29 mouse cellular contexts compared by ENCODE assay signal in genomic region chr9:44562936-44563335, GRCm38 (mm10). TPM values are rescaled to one million over a fixed set of nuclear protein-coding genes. Genes with fewer than 3 reads are reported as not detected.
DNase-seq lines count a peak whose midpoint lies in the region; ATAC-seq and TF ChIP-seq lines count a peak whose summit lies in the region.
"Had no signal": no experiment of that assay in that cellular context is flagged by ENCODE, and none has a peak within 500 bp of the region (broad histone marks: within the 10 kb centered on the region; RNA-seq: fewer than 3 reads in every experiment).

No protein-coding gene starts in this region.

- no peak overlapping the region for H3K27ac ChIP-seq in testis, adult 2 months (ENCODE audit: control insufficient read depth, insufficient read depth, low read depth, low read length)
- H3K27ac ChIP-seq in ES-E14 (ENCODE audit: insufficient read depth, low read depth, low read length, poor library complexity, severe bottlenecking) = no peak overlapping the region
- H3K27ac ChIP-seq in hindbrain, embryonic 12.5 days = no peak overlapping the region
- H3K27ac ChIP-seq: embryonic facial prominence, embryonic 12.5 days; heart, adult 2 months; heart, embryonic 13.5 days; hindbrain, embryonic 14.5 days; limb, embryonic 10.5 days; lung, embryonic 15.5 days; macrophage; midbrain, embryonic 10.5 days; stomach, postnatal 0 days had no signal

- WGBS in hindbrain, embryonic 12.5 days = 49% methylated on average over 12 of the region's 12 CpGs

- H3K9me3 ChIP-seq in ES-E14 (ENCODE audit: control insufficient read depth, insufficient read depth, low read depth, low read length) = no peaks in the 10 kb centered on the region
- H3K9me3 ChIP-seq in hindbrain, embryonic 12.5 days (replicated peaks) = no peaks in the 10 kb centered on the region
- H3K9me3 ChIP-seq: embryonic facial prominence, embryonic 12.5 days; heart, embryonic 13.5 days; limb, embryonic 10.5 days; lung, embryonic 15.5 days; midbrain, embryonic 10.5 days had no signal

- no peak for TF ChIP-seq POLR2A in testis, adult 2 months (IDR thresholded peaks at IDR 0.05; ENCODE audit: control insufficient read depth, low read depth, low read length)

- TF ChIP-seq CTCF in testis, adult 2 months (IDR thresholded peaks at IDR 0.05; ENCODE audit: control insufficient read depth, insufficient read depth, insufficient replicate concordance, low read depth, low read length) = no peak

- no peak overlapping the region for H3K4me2 ChIP-seq in hindbrain, embryonic 12.5 days (replicated peaks)
- H3K4me2 ChIP-seq: embryonic facial prominence, embryonic 12.5 days; heart, embryonic 13.5 days; hindbrain, embryonic 14.5 days; lung, embryonic 15.5 days had no signal

- DNase-seq in testis, postnatal 14 days (ENCODE audit: low spot score) = no peak
- no peak for DNase-seq in ES-E14 (ENCODE audit: low read depth, low spot score)
- DNase-seq in yolk sac, embryonic 10.5 days (ENCODE audit: low spot score) = peak; percentile 28
- no peak for DNase-seq in layer of hippocampus, adult 9-11 months
- DNase-seq in urinary bladder, postnatal 36 days (ENCODE audit: low spot score in 2 of 2) = no peak
- DNase-seq: adrenal gland, adult 8-10 months; cerebellum, adult 2 months; cerebellum, postnatal 25 days; forebrain, postnatal 0 days; gastrocnemius, postnatal 36 days; heart, adult 2 months; kidney, adult 9 months; kidney, postnatal 25 days; right cerebral cortex, postnatal 14 days had no signal

- no peak overlapping the region for H3K9ac ChIP-seq in ES-E14 (ENCODE audit: insufficient read depth, low read depth, low read length, poor library complexity, severe bottlenecking)
- no peak overlapping the region for H3K9ac ChIP-seq in hindbrain, embryonic 12.5 days
- H3K9ac ChIP-seq: embryonic facial prominence, embryonic 12.5 days; forebrain, postnatal 0 days; heart, embryonic 13.5 days; hindbrain, embryonic 14.5 days; lung, embryonic 15.5 days had no signal

- peaks cover 6% of the 10 kb centered on the region for H3K4me1 ChIP-seq in testis, adult 2 months (ENCODE audit: control insufficient read depth, insufficient read depth, low read length)
- H3K4me1 ChIP-seq in ES-E14 (ENCODE audit: control insufficient read depth in 2 of 2, insufficient read depth in 2 of 2, low read length in 2 of 2, poor library complexity in 1 of 2) = peaks cover 3 to 12% of the 10 kb centered on the region in 2 experiments; a peak in 2 of 4 replicates
- H3K4me1 ChIP-seq in hindbrain, embryonic 12.5 days = 0 out of 2 replicates have a peak, but pooled peaks cover 2% of the 10 kb centered on the region
- H3K4me1 ChIP-seq: embryonic facial prominence, embryonic 12.5 days; limb, embryonic 10.5 days; lung, embryonic 15.5 days had no signal

- H3K27me3 ChIP-seq in testis, adult 2 months (ENCODE audit: control insufficient read depth, insufficient read depth, low read length) = no peaks in the 10 kb centered on the region
- no peaks in the 10 kb centered on the region for H3K27me3 ChIP-seq in hindbrain, embryonic 12.5 days
- H3K27me3 ChIP-seq: embryonic facial prominence, embryonic 12.5 days; heart, embryonic 13.5 days; lung, embryonic 15.5 days had no signal

- H3K4me3 ChIP-seq in testis, adult 2 months (ENCODE audit: control insufficient read depth, low read depth, low read length) = peak overlapping the region; percentile 11; the same call in 1 of the 2 replicates
- no peak overlapping the region for H3K4me3 ChIP-seq in ES-E14 (ENCODE audit: insufficient read depth in 1 of 2, low read depth in 1 of 2, low read length in 2 of 2, poor library complexity in 1 of 2, severe bottlenecking in 1 of 2)
- H3K4me3 ChIP-seq in hindbrain, embryonic 12.5 days = no peak overlapping the region
- H3K4me3 ChIP-seq: embryonic facial prominence, embryonic 12.5 days; heart, adult 2 months; heart, embryonic 13.5 days; limb, embryonic 10.5 days; lung, embryonic 15.5 days; midbrain, embryonic 10.5 days had no signal

- in situ Hi-C loops in ES-E14 (cut with MboI; ENCODE audit: low sequenced_read_pairs in 2 of 2, unreplicated experiment in 2 of 2) = no loop called here

- H3K36me3 ChIP-seq in testis, adult 2 months (ENCODE audit: control insufficient read depth, insufficient read depth, low read length) = no peaks in the 10 kb centered on the region
- no peaks in the 10 kb centered on the region for H3K36me3 ChIP-seq in ES-E14 (ENCODE audit: control insufficient read depth, insufficient read depth, low read length, poor library complexity, severe bottlenecking)
- H3K36me3 ChIP-seq in hindbrain, embryonic 12.5 days = no peaks in the 10 kb centered on the region
- H3K36me3 ChIP-seq: embryonic facial prominence, embryonic 12.5 days; heart, embryonic 13.5 days; limb, embryonic 10.5 days; lung, embryonic 15.5 days; midbrain, embryonic 10.5 days had no signal

- peak; percentile 39 for ATAC-seq in inflammation-experienced regulatory T-cells, adult 6 months
- no peak for ATAC-seq in hindbrain, embryonic 12.5 days (ENCODE audit: low FRiP score)
- ATAC-seq: activated CD4-positive, CD25-positive, alpha-beta regulatory T cell, adult 4 months; forebrain, postnatal 0 days; intestine, embryonic 16.5 days had no signal

TF ChIP-seq in ES-E14, 5 proteins besides CTCF, POLR2A, EP300 and RAD21:
- TF ChIP-seq ZC3H11A (IDR thresholded peaks at IDR 0.05; ENCODE audit: borderline replicate concordance, low read depth, low read length) = no peak
- no peak for TF ChIP-seq ZNF384 (IDR thresholded peaks at IDR 0.05; ENCODE audit: low read depth, low read length)
- TF ChIP-seq HCFC1 (IDR thresholded peaks at IDR 0.05; ENCODE audit: borderline replicate concordance, insufficient read depth, low read length) = no peak
- no peak for TF ChIP-seq CHD2 (IDR thresholded peaks at IDR 0.05; ENCODE audit: low read depth, low read length)
- TF ChIP-seq MAFK (IDR thresholded peaks at IDR 0.05; ENCODE audit: insufficient read depth, low read depth, low read length) = 0 out of 2 replicates have a peak, but pooled peaks have one; percentile 47

RNA-seq across cellular contexts. Expression of gene Cxcr5, which starts 1.3 kb away (rescaled TPM):
- 8.6 and 11.2 TPM in 2 replicates for polyA plus RNA-seq in testis, adult 2 months (2012; rRNA removed)
- total RNA-seq in ES-E14 (2012; rRNA removed) = 0.21 and 0.31 TPM in 2 replicates
- polyA plus RNA-seq in inflammation-experienced regulatory T-cells, adult 6 months (2017; shearing (Covaris generic)) = 100 to 1,000 TPM in 2 of 3 experiments, 10 to 100 TPM in 1; 62.4 to 131 (median 115) TPM
- polyA plus RNA-seq in hindbrain, embryonic 12.5 days (2016; fragmentation: Nextera tagmentation; extraction: Ambion mirVana) = not detected in 2 replicates
- total RNA-seq: forebrain, postnatal 0 days; gastrocnemius, postnatal 36 days; left cerebral cortex, adult 18-20 months; midbrain, postnatal 0 days had no signal
- polyA plus RNA-seq: forebrain, postnatal 0 days; heart, embryonic 13.5 days; hindbrain, embryonic 14.5 days; limb, embryonic 10.5 days; lung, embryonic 15.5 days; macrophage; midbrain, embryonic 10.5 days; midbrain, postnatal 0 days had no signal

RNA-seq across cellular contexts. Expression of gene Ddx6, which starts 41.8 kb away (rescaled TPM):
- polyA plus RNA-seq in testis, adult 2 months (2012; rRNA removed) = 9.0 and 11.7 TPM in 2 replicates
- total RNA-seq in ES-E14 (2012; rRNA removed) = 34.9 and 52.7 TPM in 2 replicates
- 100 to 1,000 TPM in 1 of 3 experiments, 10 to 100 TPM in 2; 57.3 to 129 (median 66.8) TPM for polyA plus RNA-seq in inflammation-experienced regulatory T-cells, adult 6 months (2017; shearing (Covaris generic))
- polyA plus RNA-seq in hindbrain, embryonic 12.5 days (2016; fragmentation: Nextera tagmentation; extraction: Ambion mirVana) = 25.9 and 26.8 TPM in 2 replicates
